ENCODE assay signal across 13 mouse cellular contexts in genomic region chr1:23140530-23140929, GRCm38 (mm10). TPM values are rescaled to one million over a fixed set of nuclear protein-coding genes. Genes with fewer than 3 reads are reported as not detected.
DNase-seq lines count a peak whose midpoint lies in the region; ATAC-seq lines count a peak whose summit lies in the region.
"Not testable (repeated sequence)": the region's sequence is repeated elsewhere in the genome, so short reads cannot be mapped to it uniquely, and the experiment has no call there.
"Had no signal": no experiment of that assay in that cellular context is flagged by ENCODE, and none has a peak within 500 bp of the region (broad histone marks: within the 10 kb centered on the region; RNA-seq: fewer than 3 reads in every experiment).

No protein-coding gene starts in this region.

- H3K4me1 ChIP-seq in embryonic facial prominence, embryonic 14.5 days (ENCODE audit: control insufficient read depth, insufficient read depth, low read length); midbrain, embryonic 11.5 days (ENCODE audit: control insufficient read depth, insufficient read depth, low read length): not testable (repeated sequence)

- not testable (repeated sequence) for H3K27me3 ChIP-seq in embryonic facial prominence, embryonic 14.5 days (replicated peaks; ENCODE audit: control insufficient read depth, insufficient read depth, low read length); midbrain, embryonic 11.5 days (ENCODE audit: control insufficient read depth, insufficient read depth, low read length)

- H3K4me3 ChIP-seq in embryonic facial prominence, embryonic 14.5 days (ENCODE audit: low read depth, low read length); midbrain, embryonic 11.5 days (ENCODE audit: low read depth, low read length): not testable (repeated sequence)

- H3K4me2 ChIP-seq in embryonic facial prominence, embryonic 14.5 days (ENCODE audit: low read depth, low read length); midbrain, embryonic 11.5 days: not testable (repeated sequence)

- peak; percentile 27 for DNase-seq in Muller cell, postnatal 12 days (ENCODE audit: inconsistent ontology term)
- peak; percentile 87 for DNase-seq in cerebellum, adult 9-10 months
- DNase-seq in embryonic facial prominence, embryonic 14.5 days (ENCODE audit: low spot score), result peak; percentile 49
- peak; percentile 49 to 73 for DNase-seq in heart, postnatal 10 days
- peak; percentile 47 for DNase-seq in kidney, postnatal 14 days
- peak; percentile 39 to 72 for DNase-seq in left cerebral cortex, postnatal 25 days (ENCODE audit: low spot score in 2 of 2)
- DNase-seq in midbrain, embryonic 11.5 days (ENCODE audit: low spot score, missing footprints), result peak; percentile 90
- peak; percentile 33 for DNase-seq in telencephalon, adult 2 months (ENCODE audit: low read depth, low spot score)

- 8% methylated on average over 1 of the region's 1 CpGs for WGBS in embryonic facial prominence, embryonic 14.5 days
- no CpG with 5 or more reads among the region's 1 CpGs for WGBS in midbrain, embryonic 11.5 days

- H3K27ac ChIP-seq in embryonic facial prominence, embryonic 14.5 days (replicated peaks; ENCODE audit: low read depth, low read length); midbrain, embryonic 11.5 days (ENCODE audit: low read depth, low read length): not testable (repeated sequence)

- intact Hi-C loops in heart, postnatal 10 days (cut with DNase I), result loop anchor here (1.0 to 10.0 kb wide), 4 partner anchors 78 to 535 kb away; partner anchors contain the start of gene Rims1
- intact Hi-C loops in left cerebral cortex, postnatal 25 days (cut with DNase I), result not testable (repeated sequence)

- not testable (repeated sequence) for ATAC-seq in embryonic facial prominence, embryonic 14.5 days (ENCODE audit: low read depth); midbrain, embryonic 11.5 days (ENCODE audit: low FRiP score)

- not testable (repeated sequence) for H3K9me3 ChIP-seq in embryonic facial prominence, embryonic 14.5 days (ENCODE audit: control insufficient read depth, low read length); midbrain, embryonic 11.5 days (ENCODE audit: control insufficient read depth, low read length)

- H3K9ac ChIP-seq in embryonic facial prominence, embryonic 14.5 days (ENCODE audit: low read depth, low read length); midbrain, embryonic 11.5 days (ENCODE audit: low read length): not testable (repeated sequence)

- not testable (repeated sequence) for H3K36me3 ChIP-seq in embryonic facial prominence, embryonic 14.5 days (ENCODE audit: control insufficient read depth, insufficient read depth, low read length); midbrain, embryonic 11.5 days (ENCODE audit: control insufficient read depth, insufficient read depth, low read length)

RNA-seq across cellular contexts. Expression of gene 4933415F23Rik, which starts 38.5 kb away (rescaled TPM):
- polyA plus RNA-seq in embryonic facial prominence, embryonic 14.5 days (2014; fragmentation: Nextera tagmentation; extraction: Ambion mirVana), result 0.13 TPM in 1 of 2 replicates, not detected in the other
- total RNA-seq in heart, postnatal 10 days (2021), result not detected
- total RNA-seq in left cerebral cortex, postnatal 25 days (2021), result not detected
- not detected in 2 replicates for polyA plus RNA-seq in midbrain, embryonic 11.5 days (2014; fragmentation: Nextera tagmentation; extraction: Ambion mirVana)
- polyA plus RNA-seq: CD4-positive, CD25-positive, alpha-beta regulatory T cell, adult 4 months; heart, embryonic 10.5 days; hindbrain, embryonic 15.5 days; large intestine, adult 2 months; limb, embryonic 15.5 days had no signal

Comparison
In these comparisons a context has a peak if more than half of its experiments do, and no peak if none do; other contexts are left out.
1. DNase-seq: peak in every context shown above with its lines; median percentile 90 in midbrain, embryonic 11.5 days; 87 in cerebellum, adult 9-10 months; 61 in heart, postnatal 10 days; 56 in left cerebral cortex, postnatal 25 days; 49 in embryonic facial prominence, embryonic 14.5 days; 47 in kidney, postnatal 14 days; 33 in telencephalon, adult 2 months; 27 in Muller cell, postnatal 12 days.